Mouse (Mus musculus) limb, embryonic 12.5 days (tissue): ENCODE results near the gene AI597479. TPM values are rescaled to one million over a fixed set of nuclear protein-coding genes. Genes with fewer than 3 reads are reported as not detected.
A peak's percentile ranks its signal among the peaks of the same experiment; 100 is the strongest.

Experiments used
- ATAC-seq: fragments of 200-750 bp; cut with Nextera tagmentation; 2 replicates; pipeline ENCODE4 v1.8.0; 2017; ENCODE audit warnings: low read depth, moderate TSS enrichment; ENCODE audit not compliant: insufficient number of reproducible peaks, insufficient read depth, low FRiP score, low TSS enrichment
- H3K27ac ChIP-seq: fragments of 300-500 bp; sonication (generic); 2 replicates; pipeline ENCODE4 v1.5.1; 2016; ENCODE audit warnings: mild to moderate bottlenecking, moderate library complexity
- H3K27me3 ChIP-seq: fragments of 300-500 bp; sonication (generic); 2 replicates; pipeline ENCODE4 v1.6.1; 2016; ENCODE audit warnings: mild to moderate bottlenecking, moderate library complexity
- H3K36me3 ChIP-seq: fragments of 300-500 bp; sonication (generic); 2 replicates; pipeline ENCODE4 v1.6.1; 2016; ENCODE audit warnings: mild to moderate bottlenecking, moderate library complexity
- H3K4me1 ChIP-seq: fragments of 300-500 bp; sonication (generic); replicated peaks from 2 replicates; pipeline ENCODE4 v1.6.1; 2016
- H3K4me2 ChIP-seq: fragments of 300-500 bp; sonication (generic); 2 replicates; pipeline ENCODE4 v1.6.1; 2016; ENCODE audit warnings: mild to moderate bottlenecking, moderate library complexity
- H3K4me3 ChIP-seq: fragments of 300-500 bp; sonication (generic); replicated peaks from 2 replicates; pipeline ENCODE4 v1.5.1; 2016; ENCODE audit warnings: mild to moderate bottlenecking
- H3K9ac ChIP-seq: fragments of 300-500 bp; sonication (generic); replicated peaks from 2 replicates; pipeline ENCODE4 v1.6.1; 2016; ENCODE audit warnings: mild to moderate bottlenecking, moderate library complexity
- H3K9me3 ChIP-seq: fragments of 300-500 bp; sonication (generic); 2 replicates; pipeline ENCODE4 v1.6.1; 2016; ENCODE audit warnings: mild to moderate bottlenecking, moderate library complexity
- WGBS: fragments of 180-500 bp; shearing (Covaris S2); methylation state at CpG from one replicate; pipeline ENCODE4 v1.1.7; 2016; 5-methylcytosine and 5-hydroxymethylcytosine counted together
- polyA plus RNA-seq: library from polyadenylated mRNA; unstranded; fragments of >200 nt; fragmentation: Nextera tagmentation; extraction: Ambion mirVana; gene quantifications from 2 replicates; pipeline ENCODE4 v1.2.1, GENCODE M21; 2016

The AI597479 gene
- polyA plus RNA-seq, 1 experiment from 2014 or later: 38.0 TPM

- 93% methylated on average over 4 of the region's 4 CpGs for WGBS
Measured at GRCm38 (mm10) chr1:43143791-43144190, 45.3 kb downstream of the AI597479 start.

GRCm38 (mm10) chr1:43144338-43144906 lies 45.9 kb downstream of the AI597479 start:
- no peak for ATAC-seq
- Histone ChIP-seq H3K36me3 (no peaks in the 10 kb centered on the region), H3K4me1 (no peaks in the 10 kb centered on the region), H3K27me3 (no peaks in the 10 kb centered on the region), H3K9ac (no peak overlapping the region), H3K4me2 (no peak overlapping the region), H3K4me3 (no peak overlapping the region), H3K27ac (no peak overlapping the region), H3K9me3 (no peaks in the 10 kb centered on the region)
- 90% methylated on average over 8 of the region's 8 CpGs for WGBS

More at GRCm38 (mm10) chr1:43143791-43144190, 45.3 kb downstream of the AI597479 start:
- Histone ChIP-seq H3K27ac (no peak overlapping the region), H3K4me1 (no peaks in the 10 kb centered on the region), H3K4me3 (no peak overlapping the region), H3K9me3 (no peaks in the 10 kb centered on the region), H3K36me3 (no peaks in the 10 kb centered on the region), H3K9ac (no peak overlapping the region), H3K27me3 (no peaks in the 10 kb centered on the region), H3K4me2 (no peak overlapping the region)
- ATAC-seq: no peak

- 84% methylated on average over 6 of the region's 6 CpGs for WGBS
- no peaks in the 10 kb centered on the region for H3K36me3 ChIP-seq
- no peaks in the 10 kb centered on the region for H3K9me3 ChIP-seq
- H3K27ac ChIP-seq: no peak overlapping the region
- no peak overlapping the region for H3K9ac ChIP-seq
- no peaks in the 10 kb centered on the region for H3K27me3 ChIP-seq
- no peak overlapping the region for H3K4me3 ChIP-seq
- no peak for ATAC-seq
- no peaks in the 10 kb centered on the region for H3K4me1 ChIP-seq
- H3K4me2 ChIP-seq: no peak overlapping the region
Measured at GRCm38 (mm10) chr1:43145388-43145787, 46.9 kb downstream of the AI597479 start.

GRCm38 (mm10) chr1:43147474-43147873 lies 49.0 kb downstream of the AI597479 start:
- Histone ChIP-seq H3K4me1 (no peaks in the 10 kb centered on the region), H3K27me3 (no peaks in the 10 kb centered on the region), H3K4me3 (no peak overlapping the region), H3K36me3 (no peaks in the 10 kb centered on the region), H3K27ac (no peak overlapping the region), H3K4me2 (no peak overlapping the region), H3K9me3 (no peaks in the 10 kb centered on the region), H3K9ac (no peak overlapping the region)
- 61% methylated on average over 2 of the region's 2 CpGs for WGBS
- no peak for ATAC-seq

- Histone ChIP-seq H3K36me3 (no peaks in the 10 kb centered on the region), H3K4me1 (no peaks in the 10 kb centered on the region), H3K9me3 (no peaks in the 10 kb centered on the region), H3K27me3 (no peaks in the 10 kb centered on the region), H3K4me3 (no peak overlapping the region), H3K9ac (no peak overlapping the region), H3K27ac (no peak overlapping the region), H3K4me2 (no peak overlapping the region)
- no peak for ATAC-seq
- whole genome bisulfite sequencing: 80% methylated on average over 3 of the region's 3 CpGs
Measured at GRCm38 (mm10) chr1:43150225-43150624, 51.7 kb downstream of the AI597479 start.

- Histone ChIP-seq H3K9ac (no peak overlapping the region), H3K27ac (no peak overlapping the region), H3K27me3 (no peaks in the 10 kb centered on the region), H3K36me3 (no peaks in the 10 kb centered on the region), H3K9me3 (no peaks in the 10 kb centered on the region), H3K4me2 (no peak overlapping the region), H3K4me3 (no peak overlapping the region), H3K4me1 (no peaks in the 10 kb centered on the region)
- ATAC-seq: no peak
- WGBS: 90% methylated on average over 4 of the region's 4 CpGs
Measured at GRCm38 (mm10) chr1:43152626-43153025, 54.1 kb downstream of the AI597479 start.

- H3K27me3 ChIP-seq: no peaks in the 10 kb centered on the region
- 86% methylated on average over 5 of the region's 5 CpGs for WGBS
- no peak overlapping the region for H3K4me2 ChIP-seq
- H3K9me3 ChIP-seq: no peaks in the 10 kb centered on the region
- no peak overlapping the region for H3K9ac ChIP-seq
- H3K27ac ChIP-seq: no peak overlapping the region
- no peak for ATAC-seq
- H3K4me1 ChIP-seq: no peaks in the 10 kb centered on the region
- H3K36me3 ChIP-seq: no peaks in the 10 kb centered on the region
- H3K4me3 ChIP-seq: no peak overlapping the region
Measured at GRCm38 (mm10) chr1:43153538-43153937, 55.0 kb downstream of the AI597479 start.

GRCm38 (mm10) chr1:43154491-43154890 lies 56.0 kb downstream of the AI597479 start:
- H3K4me3 ChIP-seq: no peak overlapping the region
- no peak overlapping the region for H3K4me2 ChIP-seq
- H3K27ac ChIP-seq: no peak overlapping the region
- 80% methylated on average over 2 of the region's 2 CpGs for WGBS
- no peaks in the 10 kb centered on the region for H3K9me3 ChIP-seq
- H3K9ac ChIP-seq: no peak overlapping the region
- H3K4me1 ChIP-seq: no peaks in the 10 kb centered on the region
- no peaks in the 10 kb centered on the region for H3K27me3 ChIP-seq
- H3K36me3 ChIP-seq: no peaks in the 10 kb centered on the region
- no peak for ATAC-seq

GRCm38 (mm10) chr1:43157907-43158306 lies 59.4 kb downstream of the AI597479 start:
- Histone ChIP-seq H3K9ac (no peak overlapping the region), H3K27me3 (no peaks in the 10 kb centered on the region; the same call in 1 of the 2 replicates), H3K4me3 (no peak overlapping the region), H3K36me3 (no peaks in the 10 kb centered on the region), H3K4me1 (no peaks in the 10 kb centered on the region), H3K27ac (no peak overlapping the region), H3K9me3 (no peaks in the 10 kb centered on the region), H3K4me2 (no peak overlapping the region)
- 87% methylated on average over 2 of the region's 2 CpGs for WGBS
- no peak for ATAC-seq

GRCm38 (mm10) chr1:43159429-43159828 lies 60.9 kb downstream of the AI597479 start:
- no peak overlapping the region for H3K4me2 ChIP-seq
- no peaks in the 10 kb centered on the region for H3K9me3 ChIP-seq
- no peak overlapping the region for H3K27ac ChIP-seq
- H3K9ac ChIP-seq: no peak overlapping the region
- peaks cover 4% of the 10 kb centered on the region for H3K4me1 ChIP-seq
- WGBS: 80% methylated on average over 4 of the region's 4 CpGs
- peaks cover 6% of the 10 kb centered on the region for H3K27me3 ChIP-seq
- ATAC-seq: no peak
- no peaks in the 10 kb centered on the region for H3K36me3 ChIP-seq
- no peak overlapping the region for H3K4me3 ChIP-seq

- H3K9ac ChIP-seq: no peak overlapping the region
- peak overlapping the region; percentile 94; the same call in 1 of the 2 replicates for H3K4me2 ChIP-seq
- no peak for ATAC-seq
- H3K9me3 ChIP-seq: no peaks in the 10 kb centered on the region
- WGBS: 91% methylated on average over 3 of the region's 3 CpGs
- H3K27ac ChIP-seq: no peak overlapping the region
- H3K27me3 ChIP-seq: peaks cover 13% of the 10 kb centered on the region
- H3K4me3 ChIP-seq: no peak overlapping the region
- H3K36me3 ChIP-seq: no peaks in the 10 kb centered on the region
- peaks cover 4% of the 10 kb centered on the region for H3K4me1 ChIP-seq
Measured at GRCm38 (mm10) chr1:43162394-43162793, 63.9 kb downstream of the AI597479 start.

GRCm38 (mm10) chr1:43163084-43163466 lies 64.6 kb downstream of the AI597479 start:
- Histone ChIP-seq H3K36me3 (no peaks in the 10 kb centered on the region), H3K4me1 (peaks cover 11% of the 10 kb centered on the region), H3K27me3 (peaks cover 13% of the 10 kb centered on the region), H3K9ac (peak overlapping the region; percentile 85), H3K9me3 (no peaks in the 10 kb centered on the region), H3K4me2 (peak overlapping the region; percentile 94), H3K4me3 (peak overlapping the region; percentile 65), H3K27ac (no peak overlapping the region)
- 5% methylated on average over 5 of the region's 6 CpGs for WGBS
- 0 out of 2 replicates have a peak, but pooled peaks have one; percentile 8 for ATAC-seq
